ENCODE assay signal across 7 mouse cellular contexts in the genomic region with DNA sequence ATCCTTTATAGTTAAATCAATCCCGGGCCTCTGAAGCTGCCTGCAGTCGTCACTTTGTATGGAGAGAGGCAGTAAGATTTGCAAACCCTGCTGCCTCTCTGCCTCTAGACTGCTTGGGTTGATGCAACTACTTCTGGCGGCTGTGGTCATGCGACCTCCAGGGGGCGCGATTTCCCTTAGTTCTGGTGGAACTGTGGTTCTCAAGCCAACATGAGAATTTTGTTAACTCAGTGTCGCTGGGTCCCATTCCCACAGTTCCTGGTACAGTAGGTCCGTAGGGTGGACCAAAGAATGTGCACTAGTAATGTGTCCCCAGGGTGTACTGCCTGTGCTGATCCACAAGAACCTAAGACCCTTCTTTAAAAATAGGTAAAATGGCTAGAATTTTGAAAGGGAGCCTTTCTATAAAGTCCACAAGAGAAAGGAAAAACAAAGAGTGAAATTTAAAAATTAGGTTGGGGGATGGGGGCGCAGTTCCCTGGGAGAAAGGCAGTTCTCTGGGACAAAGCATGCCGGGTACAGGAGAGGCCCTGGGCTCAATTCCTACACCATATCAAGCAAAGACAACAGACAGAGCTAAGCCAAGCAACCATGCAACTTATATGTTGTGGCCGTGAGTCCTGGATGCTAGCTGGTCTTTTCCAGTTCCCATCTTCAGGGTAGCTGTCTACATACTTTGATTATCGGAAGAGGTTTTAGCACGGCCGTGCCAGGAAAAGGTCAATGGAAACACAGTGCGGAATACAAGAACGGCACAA.
DNase-seq lines count a peak whose midpoint lies in the region; ATAC-seq and TF ChIP-seq lines count a peak whose summit lies in the region.

No protein-coding gene starts in this region.

- DNase-seq in adrenal gland, adult 18-20 months (ENCODE audit: low spot score in 2 of 2): peak; percentile 87 to 94
- peak; percentile 58 for DNase-seq in embryo, embryonic 11.5 days (ENCODE audit: low read depth, low spot score)
- DNase-seq in heart, adult 11 months: peak; percentile 97
- DNase-seq in left cerebral cortex, postnatal 25 days (ENCODE audit: low spot score in 2 of 2): peak; percentile 76 to 85
- peak; percentile 90 for DNase-seq in right cerebral cortex, postnatal 4 days

- H3K27ac ChIP-seq in intestine, postnatal 0 days (ENCODE audit: low read depth, low read length): no peak overlapping the region
- no peak overlapping the region for H3K27ac ChIP-seq in midbrain, embryonic 12.5 days (replicated peaks)

- no peak overlapping the region for H3K9ac ChIP-seq in intestine, postnatal 0 days (ENCODE audit: low read depth, low read length)
- H3K9ac ChIP-seq in midbrain, embryonic 12.5 days (replicated peaks): no peak overlapping the region

- WGBS in intestine, postnatal 0 days: 37% methylated on average over 16 of the region's 16 CpGs
- 48% methylated on average over 16 of the region's 16 CpGs for WGBS in midbrain, embryonic 12.5 days

- peak; percentile 91 for TF ChIP-seq CTCF in intestine, postnatal 0 days (IDR thresholded peaks at IDR 0.05; ENCODE audit: low read depth)

- H3K36me3 ChIP-seq in intestine, postnatal 0 days (ENCODE audit: control insufficient read depth, insufficient read depth): no peaks in the 10 kb centered on the region
- no peaks in the 10 kb centered on the region for H3K36me3 ChIP-seq in midbrain, embryonic 12.5 days

- ATAC-seq in intestine, postnatal 0 days: peak; percentile 52; the same call in 1 of the 2 replicates
- peak; percentile 67 for ATAC-seq in midbrain, embryonic 12.5 days (ENCODE audit: low FRiP score, low read depth)

- 0 out of 2 replicates have a peak overlapping the region, but pooled peaks have one; percentile 3 for H3K4me2 ChIP-seq in intestine, postnatal 0 days (replicated peaks; ENCODE audit: low read depth)
- H3K4me2 ChIP-seq in midbrain, embryonic 12.5 days (replicated peaks): no peak overlapping the region

- H3K9me3 ChIP-seq in intestine, postnatal 0 days (ENCODE audit: control insufficient read depth): no peaks in the 10 kb centered on the region
- H3K9me3 ChIP-seq in midbrain, embryonic 12.5 days: no peaks in the 10 kb centered on the region

- no peaks in the 10 kb centered on the region for H3K4me1 ChIP-seq in intestine, postnatal 0 days (replicated peaks; ENCODE audit: control insufficient read depth, insufficient read depth, low read length)
- H3K4me1 ChIP-seq in midbrain, embryonic 12.5 days: peaks cover 2% of the 10 kb centered on the region; the same call in 1 of the 2 replicates

- no peak overlapping the region for H3K4me3 ChIP-seq in intestine, postnatal 0 days (ENCODE audit: low read depth, low read length)
- no peak overlapping the region for H3K4me3 ChIP-seq in midbrain, embryonic 12.5 days

- H3K27me3 ChIP-seq in intestine, postnatal 0 days (replicated peaks; ENCODE audit: control insufficient read depth, insufficient read depth, low read length): no peaks in the 10 kb centered on the region
- no peaks in the 10 kb centered on the region for H3K27me3 ChIP-seq in midbrain, embryonic 12.5 days

- intact Hi-C loops in left cerebral cortex, postnatal 25 days (cut with DNase I): loop anchor here (1.0 to 2.0 kb wide), 3 partner anchors 81 to 733 kb away; a partner anchor contains a TSS
